Mouse (Mus musculus) CH12.LX (cell line): Measurements from ENCODE around the gene Ccdc85a.
A peak's percentile ranks its signal among the peaks of the same experiment; 100 is the strongest.

ENCODE experiments used
- BHLHE40 ChIP-seq: IDR thresholded peaks from 2 replicates; pipeline ENCODE4 v1.6.1; 2011; ENCODE audit warnings: mild to moderate bottlenecking, low read depth, low read length, improper control_type of control experiment
- CTCF ChIP-seq, 2 experiments: IDR thresholded peaks in 1 of 2; conservative IDR thresholded peaks in 1 of 2; 2 replicates each; pipeline ENCODE4 v1.5.1; 2011 to 2012; ENCODE audit warnings: low read depth in 2 of 2, low read length in 2 of 2, improper control_type of control experiment in 1 of 2, inconsistent platforms in 1 of 2, mild to moderate bottlenecking in 1 of 2, moderate library complexity in 1 of 2
- EP300 ChIP-seq: IDR thresholded peaks from 2 replicates; pipeline ENCODE4 v1.6.1; 2011; ENCODE audit warnings: low read length, improper control_type of control experiment
- HCFC1 ChIP-seq: IDR thresholded peaks from 2 replicates; pipeline ENCODE4 v1.6.1; 2012; ENCODE audit warnings: low read depth, mild to moderate bottlenecking, inconsistent platforms, low read length, improper control_type of control experiment
- MAX ChIP-seq: IDR thresholded peaks from 2 replicates; pipeline ENCODE4 v1.6.1; 2011; ENCODE audit warnings: low read length, improper control_type of control experiment
- MXI1 ChIP-seq: IDR thresholded peaks from 2 replicates; pipeline ENCODE4 v1.6.1; 2011; ENCODE audit warnings: mild to moderate bottlenecking, low read depth, low read length, improper control_type of control experiment
- NELFE ChIP-seq: IDR thresholded peaks from 2 replicates; pipeline ENCODE4 v1.6.1; 2011; ENCODE audit warnings: low read depth, low read length, improper control_type of control experiment
- POLR2A ChIP-seq: IDR thresholded peaks from 2 replicates; pipeline ENCODE4 v1.6.1; 2011; ENCODE audit warnings: low read depth, mild to moderate bottlenecking, improper control_type of control experiment, low read length
- TCF12 ChIP-seq: IDR thresholded peaks from 2 replicates; pipeline ENCODE4 v1.6.1; 2014; ENCODE audit warnings: low read depth, mild to moderate bottlenecking, inconsistent platforms, low read length, improper control_type of control experiment
- ZC3H11A ChIP-seq: IDR thresholded peaks from 2 replicates; pipeline ENCODE4 v1.6.1; 2012; ENCODE audit warnings: low read depth, mild to moderate bottlenecking, inconsistent platforms, low read length, improper control_type of control experiment

- peak in 1 of 2 experiments; percentile 81; a peak in 3 of 4 replicates for TF ChIP-seq CTCF (conservative IDR thresholded peaks at IDR 0.05 in 1 of 2, IDR thresholded peaks at IDR 0.05 in 1 of 2; ENCODE audit: low read depth in 2 of 2, low read length in 2 of 2)
- TF ChIP-seq HCFC1, result no peak
- TF ChIP-seq TCF12, result no peak
- no peak for TF ChIP-seq ZC3H11A
- TF ChIP-seq MAX, result no peak
- no peak for TF ChIP-seq POLR2A
- TF ChIP-seq BHLHE40, result no peak
- no peak for TF ChIP-seq NELFE
- no peak for TF ChIP-seq MXI1
- TF ChIP-seq EP300, result no peak
Measured at GRCm38 (mm10) chr11:28610781-28611491, 26.8 kb upstream of the Ccdc85a start.
